Mouse (Mus musculus): Measurements from ENCODE around the gene Slco4c1.

DNA sequence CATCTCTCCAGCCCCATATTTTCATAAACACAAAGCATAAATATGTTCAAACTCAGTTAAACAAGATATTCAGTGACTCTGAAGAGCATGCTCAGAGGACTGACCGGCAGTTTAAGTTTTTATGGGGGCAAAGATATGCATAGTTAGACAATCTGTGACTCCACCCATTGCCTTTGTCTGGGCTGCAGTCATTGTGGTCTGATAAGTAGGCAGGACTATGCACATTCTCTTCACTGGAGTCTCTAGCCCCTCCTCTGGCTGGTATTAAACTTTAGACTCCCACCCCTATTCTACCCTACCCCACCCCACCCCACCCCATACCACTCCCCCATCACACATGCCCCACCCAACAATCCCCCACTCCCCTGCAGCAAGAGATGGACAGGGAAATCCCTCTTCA is 4.1 kb upstream of the Slco4c1 start:
- no peak for TF ChIP-seq CTCF (conservative IDR thresholded peaks at IDR 0.05; ENCODE audit: insufficient read depth, insufficient read length, low read depth, low read length)
- no peak for TF ChIP-seq POLR2A (IDR thresholded peaks at IDR 0.05; ENCODE audit: low read depth, low read length)
